Mouse (Mus musculus) heart, postnatal 14 days (tissue): ENCODE data around the gene Six1. TPM values are rescaled to one million over a fixed set of nuclear protein-coding genes. Genes with fewer than 3 reads are reported as not detected.

ENCODE experiments used
- DNase-seq, 2 experiments: peaks; one replicate each; pipeline ENCODE4 v3.0.0; 2021 to 2022
- intact Hi-C: fragments of 180-260 bp; cut with DNase I; formaldehyde crosslinking; loops from one replicate; pipeline ENCODE4 v1.15.1; 2025
- total RNA-seq, 2 experiments: library from RNA; stranded (reverse); gene quantifications; 2 replicates each; pipeline ENCODE4 v1.2.3; 2021

The Six1 gene
- total RNA-seq, 2 experiments from 2014 or later = 0.61 to 0.98 TPM

GRCm38 (mm10) chr12:73050811-73051580 lies 2.7 kb downstream of the Six1 start:
- intact Hi-C loops = no loop called here
- DNase-seq = no peak

GRCm38 (mm10) chr12:73050305-73050704 lies 3.4 kb downstream of the Six1 start:
- no peak for DNase-seq
- intact Hi-C loops = no loop called here

GRCm38 (mm10) chr12:73049520-73050225 lies 4.0 kb downstream of the Six1 start:
- DNase-seq = no peak
- intact Hi-C loops = loop anchor here (5.0 to 10.0 kb wide), 3 partner anchors 63 to 278 kb away; partner anchors contain the start of genes Six4, Slc38a6 and Trmt5

GRCm38 (mm10) chr12:73048537-73048936 lies 5.2 kb downstream of the Six1 start:
- no peak for DNase-seq
- intact Hi-C loops = loop anchor here (5.0 to 10.0 kb wide), 3 partner anchors 64 to 279 kb away; partner anchors contain the start of genes Six4, Slc38a6 and Trmt5

GRCm38 (mm10) chr12:73047576-73047975 lies 6.1 kb downstream of the Six1 start:
- no peak for DNase-seq
- intact Hi-C loops = loop anchor here (5.0 to 10.0 kb wide), 3 partner anchors 65 to 280 kb away; partner anchors contain the start of genes Six4, Slc38a6 and Trmt5

- intact Hi-C loops = loop anchor here (5.0 to 10.0 kb wide), 3 partner anchors 66 to 281 kb away; partner anchors contain the start of genes Six4, Slc38a6 and Trmt5
- DNase-seq = peak; percentile 80 to 81
Observed at GRCm38 (mm10) chr12:73046607-73047180, 7.0 kb downstream of the Six1 start.

- peak; percentile 22 to 41 for DNase-seq
Observed at GRCm38 (mm10) chr12:73045724-73046606, 7.7 kb downstream of the Six1 start.

GRCm38 (mm10) chr12:73045046-73045723 lies 8.5 kb downstream of the Six1 start:
- intact Hi-C loops = loop anchor here (5.0 to 10.0 kb wide), 3 partner anchors 67 to 282 kb away; partner anchors contain the start of genes Six4, Slc38a6 and Trmt5
- peak in 1 of 2 experiments; percentile 65 for DNase-seq

More at GRCm38 (mm10) chr12:73045724-73046606, 7.7 kb downstream of the Six1 start:
- intact Hi-C loops = loop anchor here (5.0 to 10.0 kb wide), 3 partner anchors 66 to 281 kb away; partner anchors contain the start of genes Six4, Slc38a6 and Trmt5

GRCm38 (mm10) chr12:73044221-73045045 lies 9.3 kb downstream of the Six1 start:
- intact Hi-C loops = loop anchor here (5.0 to 10.0 kb wide), 5 partner anchors 68 to 283 kb away; partner anchors contain the start of genes 4930447C04Rik, Six4, Slc38a6 and Trmt5
- DNase-seq = peak; percentile 50 to 66

- peak in 1 of 2 experiments; percentile 25 for DNase-seq
- intact Hi-C loops = loop anchor here (5.0 to 10.0 kb wide), 3 partner anchors 101 to 241 kb away; partner anchors contain the start of genes 4930447C04Rik, Slc38a6 and Trmt5
Observed at GRCm38 (mm10) chr12:73043396-73044167, 10.1 kb downstream of the Six1 start.

- DNase-seq = no peak
- intact Hi-C loops = loop anchor here (5.0 to 10.0 kb wide), 3 partner anchors 101 to 242 kb away; partner anchors contain the start of genes 4930447C04Rik, Slc38a6 and Trmt5
Observed at GRCm38 (mm10) chr12:73042903-73043302, 10.8 kb downstream of the Six1 start.

GRCm38 (mm10) chr12:73042406-73042805 lies 11.3 kb downstream of the Six1 start:
- intact Hi-C loops = loop anchor here (5.0 to 10.0 kb wide), 3 partner anchors 100 to 242 kb away; partner anchors contain the start of genes 4930447C04Rik, Slc38a6 and Trmt5

GRCm38 (mm10) chr12:73041256-73041630 lies 12.4 kb downstream of the Six1 start:
- intact Hi-C loops = loop anchor here (5.0 to 10.0 kb wide), 3 partner anchors 99 to 244 kb away; partner anchors contain the start of genes 4930447C04Rik, Slc38a6 and Trmt5
- peak in 1 of 2 experiments; percentile 15 for DNase-seq

More at GRCm38 (mm10) chr12:73042406-73042805, 11.3 kb downstream of the Six1 start:
- peak in 1 of 2 experiments; percentile 15 for DNase-seq

GRCm38 (mm10) chr12:73040563-73041255 lies 13.0 kb downstream of the Six1 start:
- DNase-seq = peak; percentile 14 to 24
- intact Hi-C loops = loop anchor here (5.0 to 10.0 kb wide), 3 partner anchors 98 to 244 kb away; partner anchors contain the start of genes 4930447C04Rik, Slc38a6 and Trmt5

GRCm38 (mm10) chr12:73039939-73040562 lies 13.6 kb downstream of the Six1 start:
- peak in 1 of 2 experiments; percentile 7 for DNase-seq
- intact Hi-C loops = loop anchor here (5.0 to 10.0 kb wide), 4 partner anchors 98 to 412 kb away; partner anchors contain the start of genes 4930447C04Rik, Slc38a6 and Trmt5
